Mouse (Mus musculus) cerebral cortex, adult 2 months (tissue): ENCODE results near the gene Hmcn2.

ENCODE experiments used
- WGBS: fragments of 180-500 bp; shearing (Covaris S2); methylation state at CpG from one replicate; pipeline ENCODE4 v1.1.7; 2018; 5-methylcytosine and 5-hydroxymethylcytosine counted together

The Hmcn2 gene

DNA sequence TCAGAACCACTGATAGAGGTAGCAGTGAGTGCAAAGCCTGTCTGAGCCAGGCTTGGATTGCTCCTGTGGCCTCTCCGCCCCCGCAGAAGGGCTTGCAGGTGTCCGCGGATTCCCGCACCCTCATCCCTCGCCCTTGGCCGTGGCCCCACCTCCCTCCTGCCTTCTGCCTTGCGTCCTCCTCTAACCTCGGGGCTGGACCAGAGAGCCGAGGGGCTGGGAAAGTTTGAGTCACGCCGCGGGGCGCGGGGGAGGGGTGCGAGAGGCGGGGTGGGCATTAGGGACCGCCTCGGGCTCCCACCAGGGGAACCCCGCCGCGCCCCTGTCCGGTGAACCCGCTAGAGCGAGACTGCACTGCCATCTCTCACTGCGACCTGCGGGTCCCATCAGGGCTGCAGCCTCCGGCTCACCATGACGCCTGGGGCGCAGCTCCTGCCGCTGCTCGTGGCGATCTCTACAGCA is at the start of gene Hmcn2:
Gene Hmcn2, plus strand, starts transcription at position 409 of the 459 bp plus-strand sequence.
- WGBS, result 2% methylated on average over 32 of the region's 33 CpGs

DNA sequence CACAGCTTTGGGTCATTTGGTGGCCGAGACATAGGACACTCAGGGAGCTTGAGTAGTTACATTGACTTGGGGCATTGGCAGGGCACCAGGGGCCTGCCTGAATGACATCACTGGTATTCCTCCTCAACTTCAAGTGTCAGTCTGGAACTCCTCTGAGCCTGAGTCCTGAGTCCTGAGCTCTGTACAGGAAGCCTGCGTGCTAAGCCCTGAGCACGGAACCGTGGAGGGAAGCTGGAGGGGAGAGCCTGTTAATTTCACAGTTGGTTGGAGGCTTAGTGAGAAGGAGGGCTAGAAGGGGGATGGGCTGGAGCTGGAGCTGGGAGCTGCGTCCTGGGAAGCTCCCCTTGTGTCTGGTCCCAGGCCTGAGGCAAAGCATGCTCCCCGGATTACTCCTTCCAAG is 46.8 kb upstream of the Hmcn2 start:
- WGBS, result 31% methylated on average over 6 of the region's 6 CpGs

DNA sequence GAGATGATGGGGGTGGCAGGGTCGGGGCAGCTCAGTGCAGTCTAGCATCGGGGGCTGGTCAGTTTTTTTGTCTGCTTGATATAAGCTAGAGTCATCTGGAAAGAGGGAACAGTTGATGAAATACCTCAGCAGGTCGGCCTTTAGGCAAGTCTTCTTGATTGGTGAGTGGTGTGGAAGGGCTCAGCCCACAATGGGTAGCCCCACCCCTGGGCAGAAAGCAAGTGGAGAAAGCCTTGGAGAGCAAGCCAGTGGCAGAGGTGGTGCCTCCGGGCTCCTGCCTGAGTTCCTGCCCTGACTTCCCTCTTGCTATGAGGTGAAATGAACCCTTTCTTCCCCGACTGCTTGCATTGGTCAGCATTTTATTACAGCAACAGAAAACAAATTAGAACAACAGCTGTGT is 45.6 kb upstream of the Hmcn2 start:
- 40% methylated on average over 5 of the region's 5 CpGs for WGBS

DNA sequence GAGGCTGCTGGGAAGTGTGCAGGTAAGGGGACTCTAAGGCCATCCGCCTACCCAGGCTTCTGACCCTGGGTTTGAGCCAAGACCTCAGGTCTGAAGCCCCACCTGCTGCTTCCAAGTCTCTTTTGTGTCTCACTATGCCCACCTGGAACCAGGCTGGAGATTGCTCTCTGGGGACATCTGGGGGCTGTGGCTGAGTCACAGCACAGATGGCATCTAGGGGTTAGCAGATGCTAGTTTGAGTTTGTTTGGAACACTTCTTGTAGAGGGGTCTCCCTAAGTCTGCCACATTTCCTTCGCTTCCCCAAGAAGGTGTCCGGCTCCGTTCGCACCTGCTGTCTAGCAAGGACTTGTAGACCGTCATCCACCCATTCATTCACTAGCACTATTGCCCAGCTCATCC is 45.0 kb upstream of the Hmcn2 start:
- WGBS, result 58% methylated on average over 6 of the region's 6 CpGs

DNA sequence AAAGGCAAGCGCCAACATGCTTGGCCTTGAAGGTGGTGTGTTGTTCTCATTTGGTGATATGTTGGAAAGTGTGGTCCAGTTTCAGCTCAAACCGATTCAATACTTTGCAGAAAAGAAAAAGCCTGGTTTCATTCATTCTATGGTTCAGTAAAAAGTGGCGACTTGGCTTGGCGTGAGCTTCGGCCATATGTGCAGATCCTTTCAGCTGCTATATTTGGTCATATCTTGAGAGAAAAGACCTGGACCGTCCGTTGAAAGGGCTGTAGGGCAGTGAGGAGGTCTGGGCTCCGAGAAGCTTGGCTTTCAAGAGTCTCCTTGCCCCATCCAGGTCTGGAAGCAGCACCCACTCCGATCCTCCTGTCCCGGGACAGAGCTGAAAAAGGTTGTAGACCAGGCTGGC is 44.4 kb upstream of the Hmcn2 start:
- WGBS, result 79% methylated on average over 10 of the region's 10 CpGs

DNA sequence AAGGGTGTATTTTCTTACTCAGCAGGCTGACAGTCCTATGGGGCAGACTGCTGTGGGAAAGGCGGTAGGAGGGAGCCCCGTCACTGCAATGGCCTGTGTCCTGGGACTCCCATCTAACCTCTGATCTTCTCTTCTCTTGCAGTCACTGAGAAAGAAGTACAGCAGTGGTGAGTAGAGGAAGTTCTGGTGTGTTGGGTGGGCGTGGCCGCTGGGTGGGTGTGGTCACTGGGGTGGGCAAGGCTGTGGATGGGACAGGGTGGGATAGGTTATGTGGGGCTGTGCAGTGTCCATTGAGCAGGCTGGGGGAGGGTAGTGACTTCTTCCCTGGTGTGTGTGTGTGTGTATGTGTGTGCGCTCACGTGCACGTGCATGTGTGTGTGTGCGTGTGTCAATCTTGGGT is 43.7 kb upstream of the Hmcn2 start:
- WGBS, result 91% methylated on average over 8 of the region's 8 CpGs

DNA sequence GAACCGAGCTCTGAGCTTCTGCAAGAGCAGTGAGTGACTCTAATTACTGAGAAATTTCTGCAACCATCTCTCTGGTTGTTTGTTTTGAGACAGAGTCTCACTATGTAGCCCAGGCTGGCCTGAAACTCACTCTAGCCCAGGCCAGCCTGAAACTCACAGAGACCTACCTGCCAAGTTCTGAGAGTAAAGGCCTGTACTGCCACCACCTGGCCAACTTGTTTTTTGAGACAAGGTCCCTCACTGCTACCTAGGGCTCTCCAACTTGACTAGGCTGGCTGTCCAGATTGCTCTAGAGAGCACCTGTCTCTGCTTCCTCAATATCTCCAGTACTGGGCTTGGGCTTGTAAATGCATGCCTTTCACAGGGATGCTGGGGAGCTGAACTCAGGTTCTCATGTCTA is 43.1 kb upstream of the Hmcn2 start:
- WGBS, result 90% methylated on average over 1 of the region's 1 CpGs

DNA sequence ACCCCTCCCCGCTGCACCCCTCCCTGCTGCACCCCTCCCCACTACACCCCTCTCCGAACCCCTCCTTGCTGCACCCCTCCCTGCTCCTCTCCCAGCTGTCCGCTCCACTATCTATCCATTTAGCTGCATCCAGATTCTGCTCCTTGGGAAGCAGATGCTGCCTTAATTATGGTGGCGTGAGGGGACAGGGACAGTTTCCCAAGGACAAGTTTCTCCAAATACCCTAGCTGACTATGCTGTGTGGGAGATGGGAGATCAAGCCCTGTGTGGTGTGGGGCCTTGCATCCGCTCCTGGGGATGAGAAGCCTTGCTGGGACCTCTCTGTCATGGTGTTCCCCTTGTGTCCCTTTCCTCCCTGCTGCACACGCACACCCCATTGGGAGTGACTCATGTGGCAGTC is 39.2 kb upstream of the Hmcn2 start:
- 67% methylated on average over 6 of the region's 6 CpGs for WGBS

DNA sequence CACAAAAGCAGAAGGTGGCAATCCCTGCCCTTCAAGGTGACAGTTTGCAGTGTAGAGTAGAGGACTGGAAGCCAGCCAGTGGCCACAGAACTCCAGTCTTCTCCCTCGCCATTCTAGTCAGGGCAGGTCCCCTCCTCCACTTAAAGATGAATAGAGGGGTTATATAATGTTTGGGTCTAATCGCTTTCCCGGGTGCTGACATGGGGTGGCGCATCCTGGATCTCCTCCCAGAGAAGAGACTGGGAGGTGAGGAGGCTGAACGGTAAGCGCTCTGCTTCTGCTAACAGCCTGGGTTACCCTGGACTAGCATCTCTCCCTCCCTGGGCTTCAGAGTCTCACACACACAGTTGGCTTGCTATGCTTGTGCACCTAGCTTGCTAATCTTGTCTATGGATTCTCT is 36.4 kb upstream of the Hmcn2 start:
- WGBS, result 33% methylated on average over 6 of the region's 6 CpGs

DNA sequence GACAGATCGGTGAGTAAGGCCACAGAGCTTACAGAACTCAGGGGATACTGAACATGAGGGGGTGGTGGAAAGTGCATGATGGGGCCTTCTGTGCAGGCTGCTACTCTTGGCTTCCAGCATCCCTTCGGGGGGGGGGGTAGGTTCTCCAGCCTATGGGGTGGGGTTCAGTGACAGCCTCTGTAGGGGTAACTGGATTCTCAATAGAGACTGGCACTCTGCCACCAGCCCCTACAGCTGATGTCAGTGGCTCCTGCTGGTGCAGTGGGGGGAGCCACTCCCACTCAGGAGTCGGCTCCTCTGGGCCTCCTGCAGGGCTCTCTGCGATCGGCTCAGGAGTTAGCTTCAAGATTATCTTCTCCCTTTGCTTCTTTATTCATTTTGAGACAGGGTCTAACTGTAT is 35.7 kb upstream of the Hmcn2 start:
- WGBS, result 39% methylated on average over 5 of the region's 5 CpGs

DNA sequence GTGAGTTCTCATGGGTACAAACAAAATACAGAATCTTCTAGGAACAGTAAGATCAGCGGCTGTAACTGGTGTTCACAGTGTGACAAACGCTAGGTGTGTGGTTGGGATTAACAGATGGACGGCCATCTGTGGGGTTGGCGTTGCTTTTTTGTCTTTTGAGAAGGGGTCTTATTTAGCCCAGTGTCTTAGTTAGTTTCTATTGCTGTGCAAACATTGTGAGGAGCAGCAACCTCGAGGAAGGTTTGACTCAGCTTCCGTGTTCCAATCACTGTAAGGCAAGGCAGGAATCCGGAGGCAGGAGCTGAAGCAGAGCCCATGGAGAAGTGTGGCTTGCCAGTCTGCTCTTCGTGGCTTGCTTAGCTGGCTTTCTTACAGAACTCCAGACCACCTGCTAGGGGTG is 33.1 kb upstream of the Hmcn2 start:
- 48% methylated on average over 8 of the region's 8 CpGs for WGBS

DNA sequence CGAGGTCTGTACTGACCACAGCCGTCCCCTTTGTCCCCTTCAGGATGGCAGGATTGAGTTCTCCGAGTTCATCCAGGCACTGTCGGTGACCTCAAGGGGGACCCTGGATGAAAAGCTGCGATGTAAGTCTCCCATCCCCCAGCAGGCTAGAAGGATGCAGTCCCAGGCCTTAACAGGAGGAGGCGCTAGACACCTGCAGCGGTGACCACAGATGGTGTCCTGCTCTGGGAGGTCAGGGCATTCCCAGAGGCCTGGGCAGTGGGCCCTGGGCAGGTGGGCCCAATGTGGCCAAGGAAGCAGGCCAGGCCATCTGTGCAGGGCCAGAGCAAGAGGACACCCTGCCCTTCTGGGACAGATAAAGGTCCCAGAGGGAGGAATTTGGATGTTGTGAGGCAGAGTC is 31.9 kb upstream of the Hmcn2 start:
- WGBS, result 55% methylated on average over 7 of the region's 7 CpGs

DNA sequence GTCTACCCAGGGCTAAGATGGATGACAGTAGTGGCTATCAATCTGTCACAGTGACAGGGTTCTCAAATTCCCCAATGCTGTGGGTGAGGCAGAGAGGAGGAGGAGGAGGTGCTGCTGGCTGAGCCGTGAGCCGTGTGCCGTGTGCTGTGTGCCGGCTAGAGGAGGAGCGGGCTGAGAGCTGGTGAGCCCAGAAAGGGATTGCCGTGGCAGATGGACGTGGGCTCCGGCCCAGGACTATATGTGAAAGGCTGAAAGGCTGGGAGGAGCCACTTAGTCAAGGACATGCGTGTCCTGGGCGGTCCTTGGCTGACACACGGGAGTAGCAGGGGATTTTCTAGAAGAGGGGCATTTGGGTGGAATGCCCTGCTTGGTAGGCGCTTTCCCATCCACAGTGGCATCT is 31.3 kb upstream of the Hmcn2 start:
- 61% methylated on average over 12 of the region's 12 CpGs for WGBS

DNA sequence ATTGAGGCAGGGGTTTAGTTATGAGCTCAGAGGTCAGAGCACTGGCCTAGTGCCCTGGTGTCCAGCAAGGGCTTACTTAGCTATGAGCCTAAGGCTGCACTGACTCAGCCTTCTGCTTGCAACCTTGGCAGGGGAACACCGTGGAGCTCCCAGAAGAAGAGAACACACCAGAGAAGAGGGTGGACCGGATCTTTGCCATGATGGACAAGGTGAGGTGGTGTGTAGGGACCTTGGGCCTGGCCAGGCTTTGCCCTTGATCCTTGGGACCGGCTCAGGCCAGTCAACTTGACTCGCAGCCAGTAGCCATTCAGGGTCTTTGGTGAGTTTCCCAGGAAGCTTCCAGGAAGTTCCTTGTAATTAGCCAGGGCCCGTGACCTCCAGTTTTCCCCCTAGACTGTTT is 29.7 kb upstream of the Hmcn2 start:
- 81% methylated on average over 5 of the region's 5 CpGs for WGBS

DNA sequence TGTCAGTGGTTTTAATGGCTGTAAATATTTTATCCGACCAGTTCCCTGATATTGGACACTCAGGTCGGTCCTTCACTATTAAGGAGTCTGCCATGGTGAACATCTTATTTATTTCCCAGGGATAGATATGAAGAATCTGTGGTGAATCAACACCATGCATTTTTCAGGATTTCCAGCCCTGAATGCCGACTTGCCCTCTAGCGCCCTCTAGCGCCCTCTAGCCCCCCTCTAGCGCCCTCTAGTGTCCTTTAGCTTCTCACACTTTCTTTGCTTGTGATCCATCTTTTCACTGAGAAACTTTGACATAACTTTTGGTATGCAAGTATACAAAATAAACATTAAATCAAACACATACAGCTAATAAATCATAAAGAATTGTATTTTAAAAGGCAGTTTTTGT is 22.8 kb upstream of the Hmcn2 start:
- WGBS, result 7% methylated on average over 6 of the region's 6 CpGs

DNA sequence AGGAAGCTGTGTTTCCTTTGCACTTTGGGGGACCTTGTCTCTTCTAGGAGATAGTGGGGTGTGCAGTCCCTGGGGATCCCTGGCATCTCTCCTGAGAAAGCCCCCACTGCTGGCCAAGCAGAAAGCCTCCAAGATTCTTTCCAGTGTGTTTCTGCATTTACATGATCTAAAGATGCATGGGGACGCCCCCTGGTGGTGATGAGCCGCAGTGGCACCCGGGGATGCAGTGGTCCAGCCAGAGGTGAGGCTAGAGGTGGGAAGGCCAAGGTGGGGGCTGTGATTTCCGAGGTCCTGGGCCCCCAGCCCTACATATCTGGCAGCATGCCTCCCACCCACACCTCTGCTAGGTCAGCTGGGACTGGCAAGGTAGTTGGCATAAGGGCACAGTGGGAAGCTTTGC is 19.2 kb upstream of the Hmcn2 start:
- 1% methylated on average over 4 of the region's 4 CpGs for WGBS

DNA sequence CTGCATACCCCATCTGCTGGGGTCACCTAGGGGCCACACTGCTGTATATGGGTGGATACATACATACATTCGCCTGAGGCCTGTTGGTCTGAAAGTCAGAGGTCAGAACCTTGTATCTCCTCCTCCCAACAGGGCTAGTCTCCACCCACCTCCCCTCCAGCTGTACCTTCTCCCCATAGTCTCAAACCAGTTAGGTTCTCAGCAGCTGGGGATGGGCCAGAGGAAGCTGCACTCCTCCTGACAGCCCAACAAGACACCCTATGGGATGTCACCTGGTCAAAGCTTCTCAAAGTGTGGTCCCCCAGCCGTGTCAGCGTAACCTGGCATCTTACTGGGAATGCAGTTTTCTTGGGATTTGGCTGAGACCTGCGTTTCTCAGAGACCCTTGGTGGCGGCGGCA is 17.8 kb upstream of the Hmcn2 start:
- 80% methylated on average over 6 of the region's 6 CpGs for WGBS

DNA sequence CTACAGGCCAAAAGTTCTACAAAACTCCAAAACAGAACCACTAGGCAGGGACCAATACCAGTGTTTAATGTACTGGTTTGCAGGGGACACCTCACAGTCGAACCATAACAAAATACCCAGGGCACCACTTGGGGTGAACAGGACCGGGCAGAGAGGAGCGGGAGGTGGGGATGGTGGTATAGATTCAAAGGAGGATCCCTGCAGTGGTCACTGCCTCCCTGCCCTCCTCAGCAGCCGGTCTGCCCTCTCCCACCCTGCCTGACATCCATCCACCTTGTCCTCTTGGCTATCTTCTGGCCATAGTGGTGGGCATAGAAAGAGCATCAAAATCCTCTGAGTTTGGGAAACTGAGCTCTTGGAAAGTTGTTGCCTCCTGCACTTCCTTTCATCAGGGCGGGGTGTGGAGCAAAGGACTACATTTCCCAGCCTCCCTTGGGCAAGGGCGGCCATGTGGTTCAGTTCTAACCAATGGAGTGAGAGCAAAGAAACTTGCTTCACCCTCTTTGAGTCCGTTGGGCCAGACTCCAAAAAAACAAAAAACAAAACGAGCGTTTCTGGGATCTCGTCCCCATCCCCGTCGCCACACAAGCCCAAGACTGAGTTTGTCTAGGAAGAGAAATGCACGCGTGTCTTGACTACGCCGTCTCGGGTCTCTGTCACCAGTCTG is 16.5 kb upstream of the Hmcn2 start:
- 4% methylated on average over 17 of the region's 17 CpGs for WGBS

DNA sequence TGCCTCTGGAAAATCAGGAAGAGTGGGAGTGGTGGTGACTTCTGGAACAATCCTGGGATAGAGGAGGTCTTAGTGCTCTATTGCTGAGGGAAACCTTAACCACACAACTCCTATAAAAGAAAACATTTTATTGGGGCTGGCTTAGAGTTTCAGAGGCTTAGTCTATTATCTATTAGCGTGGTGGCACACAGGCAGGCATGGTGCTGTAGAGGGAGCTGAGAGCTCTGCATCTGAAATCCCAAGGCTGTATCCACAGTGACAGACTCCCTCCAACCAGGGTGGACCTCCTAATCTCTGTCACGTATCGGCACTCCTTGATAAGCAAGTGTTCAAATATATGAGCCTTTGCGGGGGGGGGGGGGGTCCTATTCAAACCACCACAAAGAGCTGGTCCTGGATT is 15.4 kb upstream of the Hmcn2 start:
- WGBS, result 35% methylated on average over 4 of the region's 4 CpGs

DNA sequence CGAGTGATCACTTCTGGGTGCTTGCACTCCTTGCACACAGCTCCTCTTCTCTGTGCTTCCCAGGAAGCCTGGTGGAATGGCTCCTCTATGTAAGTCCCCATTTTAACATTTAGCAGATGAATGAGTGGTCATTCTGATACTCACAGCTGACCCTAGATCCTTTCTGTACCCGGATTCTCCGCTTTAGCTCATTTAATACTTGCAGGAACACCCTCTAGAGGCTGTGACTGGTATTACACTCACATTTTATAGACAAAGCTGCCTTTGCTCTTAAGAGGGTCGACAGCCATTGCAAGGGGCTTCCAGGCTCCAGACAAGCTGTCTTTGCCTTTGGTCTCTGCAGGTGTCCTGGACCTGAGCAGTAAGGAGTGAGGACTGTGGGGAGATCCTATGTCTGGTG is 14.9 kb upstream of the Hmcn2 start:
- WGBS, result 12% methylated on average over 4 of the region's 4 CpGs

DNA sequence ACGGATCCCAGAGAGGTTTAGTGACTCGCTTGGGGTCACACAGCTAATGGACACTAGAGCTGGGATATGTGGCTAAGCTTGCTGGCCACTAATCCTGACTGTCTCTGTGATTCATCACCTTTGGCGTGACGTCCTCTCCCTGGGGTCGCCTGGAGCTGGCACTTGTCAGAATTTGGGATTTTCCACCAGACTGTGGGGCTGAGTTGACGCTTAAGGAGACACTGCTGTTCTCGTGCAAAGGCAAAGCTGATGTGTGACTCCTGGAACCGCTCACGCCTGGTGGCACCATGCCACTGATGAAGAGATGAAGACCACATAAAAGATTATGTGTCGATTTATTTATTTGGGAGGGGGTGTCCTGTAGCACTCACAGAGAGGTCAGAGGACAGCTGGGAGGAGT is 14.2 kb upstream of the Hmcn2 start:
- WGBS, result 82% methylated on average over 10 of the region's 10 CpGs

DNA sequence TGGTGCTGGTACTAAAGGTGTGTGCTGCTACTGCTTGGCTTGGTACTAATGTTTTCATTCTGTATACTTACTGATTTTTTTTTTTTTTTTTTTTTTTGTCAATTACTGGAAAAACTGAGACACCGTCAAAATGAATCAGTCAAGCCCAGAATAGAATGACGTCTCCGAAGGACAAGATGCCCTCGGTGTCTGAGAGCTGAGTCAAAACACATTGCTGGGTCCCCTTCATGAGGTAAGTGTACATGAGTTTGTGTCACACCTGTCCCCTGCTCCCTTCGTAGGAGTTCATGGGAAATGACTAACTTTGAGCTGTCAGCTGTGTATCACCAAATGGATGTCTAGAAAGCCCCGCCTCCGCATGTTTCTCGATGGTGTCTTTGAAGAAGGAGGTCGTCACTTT is 11.0 kb upstream of the Hmcn2 start:
- 68% methylated on average over 9 of the region's 9 CpGs for WGBS

DNA sequence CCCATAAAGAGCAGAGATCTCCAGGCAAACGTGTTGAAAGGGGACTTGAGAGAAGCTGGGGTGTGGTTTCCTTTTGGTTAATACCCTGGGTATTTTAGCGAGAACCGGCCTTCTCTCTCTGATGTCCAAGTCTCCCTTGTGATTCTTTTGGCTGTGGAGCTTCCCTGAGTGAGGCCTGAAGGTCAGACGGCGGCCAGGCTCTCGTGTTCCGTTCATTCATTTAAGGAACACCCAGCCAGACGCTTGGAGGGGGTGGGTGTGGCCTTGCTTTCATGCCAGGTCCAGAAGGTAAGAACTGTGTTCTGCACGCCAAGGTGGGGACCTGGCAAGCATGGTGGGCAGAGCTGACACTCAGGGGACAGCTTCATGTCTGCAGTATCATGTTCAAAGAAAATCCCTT is 10.0 kb upstream of the Hmcn2 start:
- WGBS, result 83% methylated on average over 9 of the region's 9 CpGs
